Mouse (Mus musculus) large intestine, adult 2 months (tissue): ENCODE measurements around the gene Sap30l. TPM values are rescaled to one million over a fixed set of nuclear protein-coding genes. Genes with fewer than 3 reads are reported as not detected.

Experiments used
- DNase-seq: peaks from one replicate; pipeline ENCODE4 v3.0.0-alpha.2; 2012; ENCODE audit warnings: low read depth, low spot score
- WGBS: fragments of 180-500 bp; shearing (Covaris S2); methylation state at CpG from one replicate; pipeline ENCODE4 v1.1.7; 2018; 5-methylcytosine and 5-hydroxymethylcytosine counted together
- polyA plus RNA-seq: library from polyadenylated mRNA; depleted of rRNA; stranded (reverse); fragments of >200 nt; gene quantifications from 2 replicates; pipeline ENCODE4 v1.2.3, GENCODE M21; 2012; rRNA removed

The Sap30l gene
- polyA plus RNA-seq, 1 experiment, result 33.9 TPM

GRCm38 (mm10) chr11:57850298-57850697 lies 48.9 kb downstream of the Sap30l start:
- no peak for DNase-seq
- WGBS, result 26% methylated on average over 7 of the region's 7 CpGs

GRCm38 (mm10) chr11:57850931-57851330 lies 49.5 kb downstream of the Sap30l start:
- WGBS, result 17% methylated on average over 3 of the region's 3 CpGs
- no peak for DNase-seq

DNA sequence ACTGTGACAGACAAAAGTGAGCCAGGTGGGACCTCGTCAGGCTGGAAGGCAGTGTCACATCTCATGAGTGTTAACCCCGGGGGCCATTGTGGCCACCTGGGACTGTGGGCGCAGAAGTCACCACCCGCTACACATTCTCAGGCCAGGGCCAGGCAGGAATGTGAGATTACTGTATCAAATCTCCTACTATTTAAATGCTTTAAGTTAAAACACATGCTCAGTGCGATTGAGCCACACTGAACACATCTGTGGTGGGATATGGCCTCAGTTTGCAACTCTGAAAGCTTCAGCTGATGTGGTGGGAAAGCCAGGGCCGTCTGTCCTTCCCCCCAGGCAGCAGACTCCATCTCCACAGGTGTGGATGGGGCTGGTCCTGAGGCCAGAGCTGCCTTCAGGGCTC lies 52.1 kb downstream of the Sap30l start:
- DNase-seq, result no peak
- 82% methylated on average over 6 of the region's 6 CpGs for WGBS

DNA sequence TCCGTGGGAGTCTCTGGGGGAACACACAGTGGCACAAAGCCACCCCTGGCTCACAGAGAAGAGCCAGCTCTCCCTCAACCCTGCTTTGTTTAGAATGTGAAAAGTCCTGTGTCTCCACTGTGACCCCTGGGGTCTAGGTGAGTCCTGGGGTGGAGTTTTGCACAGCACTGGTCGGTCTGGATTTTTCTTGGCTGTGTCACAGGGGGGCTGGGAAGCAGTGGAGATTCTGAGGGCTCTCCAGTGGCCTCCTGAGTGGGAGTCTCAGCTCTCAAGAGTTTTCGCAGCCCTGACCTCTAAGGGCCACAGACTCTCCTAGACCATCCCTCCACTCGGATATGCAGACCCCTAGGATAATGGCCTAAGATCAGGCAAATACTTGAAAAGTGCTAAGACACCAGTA lies 56.3 kb downstream of the Sap30l start:
- 60% methylated on average over 4 of the region's 4 CpGs for WGBS
- DNase-seq, result no peak

Other genes with a start within 250 kb of the Sap30l start
- 29.5 and 42.1 TPM in 2 replicates for gene Galnt10, start 156.2 kb upstream of the Sap30l start, polyA plus RNA-seq
- 9.5 and 10.1 TPM in 2 replicates for gene Hand1, start 31.2 kb downstream of the Sap30l start, polyA plus RNA-seq
- gene Larp1, start 207.4 kb downstream of the Sap30l start, polyA plus RNA-seq, result 34.5 and 38.4 TPM in 2 replicates